Mouse (Mus musculus) gastrocnemius, adult 8-10 months (tissue): ENCODE measurements around the gene Tmem37. TPM values are rescaled to one million over a fixed set of nuclear protein-coding genes. Genes with fewer than 3 reads are reported as not detected.

Experiments
- DNase-seq, 2 experiments: peaks; one replicate each; pipeline ENCODE4 v3.0.0; 2022; ENCODE audit warnings: low spot score in 2 of 2
- total RNA-seq, 4 experiments: library from RNA; stranded (reverse); gene quantifications; 2 replicates each; pipeline ENCODE4 v1.2.4; 2022

The Tmem37 gene
- total RNA-seq, 4 experiments from 2014 or later, result 7.0 to 17.1 (median 11.3) TPM

DNA sequence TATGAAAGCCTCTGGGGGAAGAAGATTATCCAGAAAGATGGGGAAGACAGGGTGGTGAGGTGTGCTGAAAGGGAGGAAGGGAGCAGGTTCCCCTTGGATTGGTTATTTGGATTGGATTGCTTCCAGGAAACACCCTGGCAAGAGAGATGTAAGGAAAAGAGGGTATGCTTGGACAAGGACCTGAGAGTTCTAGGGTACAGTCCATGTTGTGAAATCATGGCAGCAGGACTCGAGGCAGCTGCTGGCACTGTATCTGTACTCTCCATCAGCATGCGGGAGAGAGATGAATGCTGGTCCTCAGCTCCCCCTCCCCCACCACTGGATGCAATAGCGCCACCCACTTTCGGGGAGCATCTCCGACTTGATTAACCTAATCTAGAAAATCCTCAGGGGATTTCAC is 13.2 kb downstream of the Tmem37 start:
- DNase-seq, result no peak

GRCm38 (mm10) chr1:120057674-120058430 is 16.0 kb downstream of the Tmem37 start:
- no peak for DNase-seq

DNA sequence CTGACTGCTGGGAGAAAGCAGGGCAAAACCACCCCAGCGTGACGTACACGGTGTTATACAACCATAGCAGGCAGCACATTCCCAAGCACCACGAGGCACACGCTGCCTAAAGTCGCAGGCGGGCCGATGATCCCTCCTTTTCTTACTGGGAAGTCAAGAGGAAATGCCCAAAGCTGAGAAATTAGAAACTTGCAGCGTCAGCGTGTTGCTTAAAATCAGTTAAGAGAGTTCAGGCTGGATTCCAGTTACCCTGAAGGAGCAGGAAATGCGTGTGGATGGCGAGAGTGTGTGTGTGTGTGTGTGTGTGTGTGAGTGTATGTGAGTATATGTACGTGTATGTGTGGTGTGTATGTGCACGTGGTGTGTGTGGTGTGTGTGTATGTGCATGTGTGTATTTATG is 16.8 kb downstream of the Tmem37 start:
- DNase-seq, result no peak

DNA sequence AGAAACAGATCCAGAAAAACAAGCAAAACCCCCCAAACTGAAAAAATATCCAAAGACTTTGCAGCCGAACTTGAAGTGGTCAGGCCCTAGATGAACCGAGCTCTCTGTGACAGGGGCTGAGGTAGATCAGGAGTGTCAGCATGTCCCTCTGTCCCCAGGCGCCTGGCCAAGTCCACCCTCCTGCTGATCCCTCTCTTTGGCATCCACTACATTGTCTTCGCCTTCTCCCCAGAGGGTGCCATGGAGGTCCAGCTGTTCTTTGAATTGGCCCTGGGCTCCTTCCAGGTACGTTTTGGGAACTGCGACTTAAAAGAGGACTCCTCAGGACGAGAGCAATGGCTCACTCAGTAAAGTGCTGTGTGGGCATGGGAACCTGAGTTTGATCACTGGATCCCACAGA is 17.6 kb downstream of the Tmem37 start:
- peak in 1 of 2 experiments; percentile 29 for DNase-seq

DNA sequence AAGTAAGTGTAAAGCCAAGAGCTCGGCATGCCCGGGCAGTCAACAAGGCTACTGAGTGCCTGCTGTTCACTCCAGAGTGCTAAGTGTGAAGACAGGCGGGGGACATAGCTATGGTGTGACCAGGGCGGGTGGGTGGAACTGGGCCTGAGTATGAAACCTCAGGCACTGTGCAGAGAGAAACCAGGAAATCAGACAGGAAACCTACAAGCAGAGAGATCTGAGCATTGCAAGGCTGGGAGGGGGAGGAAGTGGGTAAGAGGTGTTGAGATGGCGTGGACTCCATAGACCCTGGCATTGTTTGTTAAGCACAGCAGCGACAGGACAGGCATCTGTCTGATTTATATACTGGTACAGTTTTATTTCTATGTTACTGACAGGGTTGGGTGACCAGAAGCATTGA is 18.4 kb downstream of the Tmem37 start:
- no peak for DNase-seq

DNA sequence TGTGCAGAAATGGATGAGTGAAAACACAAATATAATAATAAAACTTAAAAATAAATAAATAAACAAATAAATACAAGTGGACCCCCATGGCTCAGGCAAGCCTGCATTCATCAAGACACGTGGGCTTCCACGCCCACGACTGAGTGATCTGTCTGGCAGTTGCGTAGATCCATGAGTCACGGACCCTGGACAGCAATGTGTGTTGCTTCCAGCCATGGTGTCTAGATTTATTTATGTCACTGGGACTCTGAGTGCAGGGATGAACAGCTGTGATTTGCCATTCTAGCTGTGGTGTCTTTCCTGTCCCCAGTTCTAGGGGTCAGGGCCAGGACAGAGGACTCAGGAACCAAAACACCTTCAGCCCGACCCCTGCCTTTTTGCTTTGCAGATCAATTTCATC is 18.9 kb downstream of the Tmem37 start:
- no peak for DNase-seq

- DNase-seq, result no peak
Observed at GRCm38 (mm10) chr1:120051070-120051469, 22.8 kb downstream of the Tmem37 start.

- no peak for DNase-seq
Observed at GRCm38 (mm10) chr1:120047325-120047724, 26.5 kb downstream of the Tmem37 start.

DNA sequence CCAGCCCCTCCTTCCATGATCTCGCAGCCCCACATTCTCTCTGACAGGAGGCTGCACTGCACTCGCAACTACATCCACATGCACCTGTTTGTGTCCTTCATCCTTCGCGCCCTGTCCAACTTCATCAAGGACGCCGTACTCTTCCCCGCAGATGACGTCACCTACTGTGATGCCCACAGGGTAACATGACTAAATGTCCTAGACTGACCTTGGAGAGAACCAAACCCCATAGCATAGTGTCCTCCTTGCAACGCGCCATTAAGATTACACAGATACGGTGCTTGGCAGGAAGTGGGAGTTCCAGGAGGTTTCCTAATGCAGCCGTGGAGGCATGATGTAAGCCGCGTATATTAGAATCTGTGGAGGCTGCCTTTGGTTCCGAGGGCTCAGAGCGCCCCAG is 29.3 kb downstream of the Tmem37 start:
- no peak for DNase-seq

DNA sequence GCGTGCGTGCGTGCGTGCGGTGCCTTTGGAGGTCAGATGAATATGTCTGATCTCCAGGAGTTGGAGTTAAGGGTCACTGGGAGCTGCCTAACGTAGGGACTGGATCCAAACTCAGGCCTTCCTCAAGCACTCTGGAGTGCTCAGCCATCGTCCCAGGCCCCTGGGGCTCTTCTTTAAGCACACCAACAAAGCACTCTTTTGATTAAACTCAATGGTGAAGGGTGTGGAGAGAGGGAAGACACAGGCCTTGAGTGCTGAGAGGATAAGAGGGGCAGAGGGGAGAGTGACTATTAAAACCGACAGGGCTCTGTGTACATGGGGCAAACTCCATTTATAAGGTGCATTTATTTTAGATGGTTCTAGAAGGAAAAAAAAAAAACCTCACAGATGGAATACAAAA is 31.5 kb downstream of the Tmem37 start:
- DNase-seq, result no peak

GRCm38 (mm10) chr1:120038594-120038993 is 35.3 kb downstream of the Tmem37 start:
- DNase-seq, result no peak

- DNase-seq, result no peak
Observed at GRCm38 (mm10) chr1:120037021-120037683, 36.7 kb downstream of the Tmem37 start.

DNA sequence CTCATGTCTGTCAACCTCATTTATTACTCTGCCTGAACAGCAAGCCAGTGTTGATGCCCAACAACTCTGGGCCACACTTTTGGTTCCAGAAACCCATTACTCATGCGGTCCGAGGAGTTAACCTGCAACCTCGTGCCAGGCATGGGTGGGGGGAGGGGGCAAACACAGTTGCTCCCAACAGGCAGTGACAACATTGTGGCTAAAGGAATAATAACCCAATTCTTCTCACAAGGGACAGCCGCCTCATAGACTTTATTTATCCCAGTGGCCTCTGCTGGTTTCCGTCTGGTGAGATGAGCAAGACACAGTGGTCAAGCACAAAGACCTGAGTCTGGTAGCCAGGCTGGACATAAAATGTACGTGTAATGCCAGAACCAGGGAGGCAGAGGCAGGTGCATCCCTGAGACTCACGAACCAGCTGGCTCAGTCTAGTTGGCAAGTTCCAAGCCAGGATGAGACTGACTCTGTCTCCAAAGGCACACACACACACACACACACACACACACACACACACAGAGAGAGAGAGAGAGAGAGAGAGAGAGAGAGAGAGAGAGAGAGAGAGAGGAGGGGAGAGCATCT is 38.3 kb downstream of the Tmem37 start:
- DNase-seq, result no peak

- no peak for DNase-seq
Observed at GRCm38 (mm10) chr1:120034793-120035192, 39.1 kb downstream of the Tmem37 start.

DNA sequence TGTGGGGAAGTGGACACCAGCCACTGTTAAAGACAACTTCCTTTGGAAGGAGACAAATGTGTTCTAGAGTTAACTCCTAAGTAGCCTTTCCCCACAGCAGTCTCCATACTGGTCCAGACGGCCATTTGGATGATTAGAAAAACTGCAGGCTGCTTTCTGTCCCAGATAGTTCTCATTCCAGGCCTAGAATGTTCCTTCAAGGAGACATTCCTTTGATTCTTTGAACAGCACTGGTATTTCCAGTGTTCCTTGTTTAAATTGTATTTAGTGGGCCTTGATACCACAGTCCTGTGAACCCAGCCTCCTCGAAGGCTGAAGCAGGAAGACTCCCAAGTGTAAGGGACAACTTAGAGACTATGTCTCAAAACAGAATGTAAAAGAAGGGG is 40.4 kb downstream of the Tmem37 start:
- no peak for DNase-seq

GRCm38 (mm10) chr1:120032804-120033468 is 40.9 kb downstream of the Tmem37 start:
- DNase-seq, result peak; percentile 53 to 66

DNA sequence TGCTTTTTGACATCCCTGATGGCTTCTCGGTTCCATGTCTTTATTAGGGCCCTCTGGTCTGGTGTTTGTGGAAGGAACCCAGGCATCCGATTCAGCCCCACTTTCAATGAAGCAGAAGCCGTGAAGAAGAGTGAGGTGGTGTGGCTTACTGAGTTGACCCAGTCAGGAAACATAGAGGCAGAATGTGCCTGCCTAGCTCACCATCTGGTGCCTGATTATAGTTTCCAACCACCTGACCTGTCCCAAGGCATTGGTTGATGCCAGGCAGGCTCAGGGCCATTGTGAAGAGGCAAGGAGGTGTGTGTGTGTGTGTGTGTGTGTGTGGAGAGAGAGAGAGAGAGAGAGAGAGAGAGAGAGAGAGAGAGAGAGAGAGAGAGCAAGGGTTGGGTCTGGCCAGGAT is 43.4 kb downstream of the Tmem37 start:
- DNase-seq, result no peak

DNA sequence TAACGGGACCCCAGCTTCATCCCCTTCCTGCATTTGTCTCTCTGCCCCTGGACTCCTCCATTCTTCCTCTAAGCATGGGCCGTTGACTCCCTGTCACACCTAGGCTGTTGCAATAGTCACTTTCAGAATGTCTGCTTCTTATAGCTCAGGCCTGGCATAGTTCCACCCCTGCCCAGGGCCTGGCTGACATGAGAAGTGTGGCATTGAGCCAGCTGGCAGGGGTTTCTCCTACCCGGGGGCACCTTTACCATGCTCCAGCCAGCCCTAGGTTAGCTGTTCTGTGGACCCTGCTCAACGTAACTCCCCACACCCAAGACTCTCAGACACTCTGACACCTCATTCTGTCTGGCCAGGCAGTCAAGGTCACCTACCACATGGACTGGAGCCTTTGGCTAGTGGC is 46.2 kb downstream of the Tmem37 start:
- DNase-seq, result peak in 1 of 2 experiments; percentile 39

- peak in 1 of 2 experiments; percentile 27 for DNase-seq
Observed at GRCm38 (mm10) chr1:120025050-120025439, 48.8 kb downstream of the Tmem37 start.

GRCm38 (mm10) chr1:120024331-120025049 is 49.4 kb downstream of the Tmem37 start:
- DNase-seq, result no peak

DNA sequence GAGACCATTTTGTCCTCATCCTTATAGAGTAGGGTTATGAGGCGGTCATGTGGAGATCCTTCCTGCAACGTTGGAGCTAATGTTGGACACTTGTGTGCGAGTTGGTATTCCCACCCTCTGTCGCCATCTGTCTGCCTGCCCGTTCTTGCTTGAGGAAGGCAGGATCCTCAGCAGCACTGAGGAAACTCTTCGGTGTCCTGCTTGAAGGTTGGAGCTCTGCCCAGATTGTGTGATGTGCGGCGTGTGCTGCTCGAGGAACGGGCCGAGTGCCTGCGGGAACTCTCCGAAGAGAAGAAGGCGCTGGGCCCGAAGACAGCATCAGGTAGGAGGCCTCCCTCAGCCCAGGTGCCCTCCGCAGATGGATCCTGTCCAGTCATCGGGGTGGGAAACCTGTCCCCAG is 51.9 kb downstream of the Tmem37 start:
- DNase-seq, result no peak
